Mouse (Mus musculus) brown adipose tissue, adult 24 weeks (tissue): Measurements from ENCODE around the gene Adcy5. TPM values are rescaled to one million over a fixed set of nuclear protein-coding genes. Genes with fewer than 3 reads are reported as not detected.

Source experiments
- H3K27ac ChIP-seq: fragments of 200-500 bp; replicated peaks from 2 replicates; pipeline ENCODE4 v1.5.1; 2012; ENCODE audit warnings: low read depth, mild to moderate bottlenecking, low read length
- H3K4me1 ChIP-seq: fragments of 200-500 bp; 2 replicates; pipeline ENCODE4 v1.6.1; 2012; ENCODE audit warnings: low read length, mixed read lengths; ENCODE audit not compliant: control insufficient read depth, insufficient read depth, insufficient read length
- H3K4me3 ChIP-seq: fragments of 200-500 bp; 2 replicates; pipeline ENCODE4 v1.5.1; 2012; ENCODE audit warnings: low read depth, mild to moderate bottlenecking, low read length, moderate library complexity; ENCODE audit not compliant: insufficient read depth
- polyA plus RNA-seq: library from polyadenylated mRNA; stranded (reverse); fragments of >200 nt; gene quantifications from 2 replicates; pipeline ENCODE4 v1.2.4, GENCODE M21; 2012; ENCODE audit not compliant: missing spikeins, insufficient read depth, insufficient read length

The Adcy5 gene
- polyA plus RNA-seq, 1 experiment, result 1.9 TPM

GRCm38 (mm10) chr16:35208796-35209195, 54.1 kb downstream of the Adcy5 start:
- Histone ChIP-seq H3K27ac (no peak overlapping the region), H3K4me1 (peaks cover 22% of the 10 kb centered on the region), H3K4me3 (no peak overlapping the region)

- H3K4me3 ChIP-seq, result no peak overlapping the region
- peaks cover 20% of the 10 kb centered on the region for H3K4me1 ChIP-seq
- H3K27ac ChIP-seq, result no peak overlapping the region
Observed at GRCm38 (mm10) chr16:35209753-35210152, 55.1 kb downstream of the Adcy5 start.

DNA sequence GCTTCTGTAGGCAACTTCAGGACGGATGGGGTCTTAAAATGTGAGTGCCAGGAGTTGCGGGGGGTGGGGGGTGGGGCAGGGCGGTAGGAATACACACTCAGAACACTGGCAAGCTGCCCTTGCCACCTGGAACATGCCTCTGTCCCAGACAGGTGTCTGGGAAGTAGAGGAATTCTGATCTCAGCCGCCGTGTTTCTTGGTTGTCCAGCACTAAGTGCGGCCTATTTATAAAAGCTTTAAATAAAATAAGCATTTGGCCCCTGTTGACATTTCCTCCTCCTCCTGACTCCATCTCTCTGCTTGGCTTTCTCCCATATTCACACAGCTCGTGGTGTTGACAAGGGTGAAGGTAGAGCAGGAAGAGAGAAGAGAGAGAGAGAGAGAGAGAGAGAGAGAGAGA, 60.4 kb downstream of the Adcy5 start:
- no peak overlapping the region for H3K4me3 ChIP-seq
- no peaks in the 10 kb centered on the region; the same call in 1 of the 2 replicates for H3K4me1 ChIP-seq
- no peak overlapping the region; the same call in 1 of the 2 replicates for H3K27ac ChIP-seq

GRCm38 (mm10) chr16:35215498-35215897, 60.8 kb downstream of the Adcy5 start:
- no peak overlapping the region; the same call in 1 of the 2 replicates for H3K27ac ChIP-seq
- H3K4me1 ChIP-seq, result no peaks in the 10 kb centered on the region; the same call in 1 of the 2 replicates
- no peak overlapping the region for H3K4me3 ChIP-seq

DNA sequence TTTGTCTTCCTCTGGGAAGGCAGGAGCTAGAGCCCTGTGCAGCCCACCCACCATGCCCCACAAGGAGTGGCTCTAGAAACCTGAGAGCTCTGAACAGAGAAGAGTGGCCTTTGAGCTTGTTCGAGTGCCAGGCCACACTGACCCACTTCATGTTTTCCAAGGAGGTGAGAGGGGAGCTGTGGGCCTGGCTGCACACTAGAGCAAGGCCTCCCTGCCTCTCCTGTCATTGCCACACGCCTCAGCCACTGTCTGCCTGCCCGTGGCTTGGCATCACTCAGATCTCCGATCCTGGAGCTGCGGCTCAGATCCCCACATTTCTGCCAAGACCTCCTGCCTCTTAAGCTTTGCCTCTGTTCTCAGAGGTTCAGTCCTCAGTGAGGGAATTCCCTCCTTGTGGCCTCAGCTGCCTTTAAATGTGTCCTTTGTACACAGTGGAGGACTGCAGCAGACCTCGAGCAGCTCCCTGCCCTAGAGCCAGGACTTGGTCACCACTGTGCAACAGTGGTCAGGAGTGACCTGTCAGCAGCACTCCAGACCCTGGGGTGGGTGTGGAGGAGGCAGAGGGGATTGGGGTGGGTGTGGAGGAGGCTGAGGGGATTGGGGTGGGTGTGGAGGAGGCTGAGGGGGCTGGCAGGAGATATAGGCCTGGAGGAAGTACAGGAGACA, 62.3 kb downstream of the Adcy5 start:
- Histone ChIP-seq H3K4me1 (no peaks in the 10 kb centered on the region; the same call in 1 of the 2 replicates), H3K27ac (no peak overlapping the region), H3K4me3 (no peak overlapping the region)

- H3K4me1 ChIP-seq, result no peaks in the 10 kb centered on the region; the same call in 1 of the 2 replicates
- no peak overlapping the region for H3K27ac ChIP-seq
- no peak overlapping the region for H3K4me3 ChIP-seq
Observed at GRCm38 (mm10) chr16:35220412-35220811, 65.7 kb downstream of the Adcy5 start.

- no peak overlapping the region for H3K4me3 ChIP-seq
- no peak overlapping the region for H3K27ac ChIP-seq
- no peaks in the 10 kb centered on the region; the same call in 1 of the 2 replicates for H3K4me1 ChIP-seq
Observed at GRCm38 (mm10) chr16:35221581-35221980, 66.9 kb downstream of the Adcy5 start.

DNA sequence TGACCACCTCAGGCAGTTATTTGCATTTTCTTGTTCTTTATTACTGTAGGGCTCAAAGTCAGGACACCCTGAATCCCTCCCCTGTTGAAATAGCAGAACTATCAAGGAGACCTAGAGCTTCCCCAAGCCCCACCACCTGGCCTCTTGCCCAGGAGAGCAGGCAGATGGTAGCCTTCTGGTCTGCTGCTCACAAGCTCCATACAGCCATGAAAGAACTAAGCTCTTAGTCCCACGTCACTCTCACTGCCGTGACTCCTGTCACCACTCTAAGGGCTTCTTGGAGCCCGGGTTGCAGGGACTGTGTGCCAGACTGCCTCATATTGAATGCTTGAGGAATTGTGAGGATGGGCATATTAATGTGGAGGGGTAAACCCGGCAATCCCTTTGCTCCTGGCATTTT, 69.3 kb downstream of the Adcy5 start:
- Histone ChIP-seq H3K27ac (no peak overlapping the region), H3K4me3 (no peak overlapping the region), H3K4me1 (no peaks in the 10 kb centered on the region)

DNA sequence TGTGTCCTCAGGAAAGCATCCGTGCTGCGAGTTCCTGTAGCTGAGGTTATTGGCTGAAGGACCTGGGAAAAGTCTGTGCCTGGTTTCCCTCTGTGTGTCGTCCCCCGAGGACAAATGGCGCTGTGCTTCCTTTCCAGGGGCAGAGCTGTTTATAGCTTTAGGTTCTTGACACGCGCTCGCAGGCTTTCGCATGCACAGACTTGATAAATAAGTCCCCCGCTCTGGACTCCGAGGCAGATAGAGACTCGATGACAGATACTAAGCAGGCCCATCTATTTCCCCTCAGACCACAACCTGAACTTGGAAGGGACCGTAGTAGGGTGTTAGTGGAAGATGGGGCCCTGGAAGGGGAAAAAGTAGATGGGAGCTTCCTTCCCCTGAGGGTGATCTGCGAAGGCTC, 70.0 kb downstream of the Adcy5 start:
- Histone ChIP-seq H3K27ac (no peak overlapping the region), H3K4me3 (no peak overlapping the region), H3K4me1 (no peaks in the 10 kb centered on the region)

- no peak overlapping the region for H3K27ac ChIP-seq
- no peak overlapping the region for H3K4me3 ChIP-seq
- H3K4me1 ChIP-seq, result peaks cover 6% of the 10 kb centered on the region; the same call in 1 of the 2 replicates
Observed at GRCm38 (mm10) chr16:35229582-35229981, 74.9 kb downstream of the Adcy5 start.

DNA sequence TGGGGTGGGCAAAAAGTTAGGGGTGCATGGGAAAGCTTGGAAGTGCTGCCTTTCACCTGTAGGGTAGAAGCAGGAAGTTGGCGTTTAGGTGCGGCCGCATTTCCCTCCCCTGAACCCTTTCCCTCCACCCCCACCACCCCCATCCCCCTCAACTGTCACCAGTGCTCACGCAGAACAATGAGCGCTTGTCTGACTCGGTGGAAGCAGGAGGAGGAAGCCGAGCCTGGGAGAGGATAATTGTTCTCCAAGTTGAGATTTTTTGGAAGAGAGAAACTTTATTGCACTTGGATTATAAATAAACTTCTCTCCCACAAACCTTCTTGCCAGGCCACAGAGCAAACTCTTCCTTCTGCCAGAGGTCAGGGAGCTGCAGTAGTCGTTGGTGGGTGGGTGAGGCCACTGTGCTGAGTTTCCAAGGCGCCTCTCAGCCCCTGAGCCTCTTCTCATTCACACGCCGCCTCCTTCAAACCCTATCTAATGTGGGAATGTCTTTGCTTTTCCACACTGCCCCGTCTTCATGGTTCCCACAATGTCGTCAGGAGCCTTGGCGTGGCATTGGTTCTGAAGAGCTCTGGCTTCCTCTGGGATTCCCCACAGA, 77.6 kb downstream of the Adcy5 start:
- no peak overlapping the region for H3K4me3 ChIP-seq
- peaks cover 6% of the 10 kb centered on the region; the same call in 1 of the 2 replicates for H3K4me1 ChIP-seq
- no peak overlapping the region for H3K27ac ChIP-seq

DNA sequence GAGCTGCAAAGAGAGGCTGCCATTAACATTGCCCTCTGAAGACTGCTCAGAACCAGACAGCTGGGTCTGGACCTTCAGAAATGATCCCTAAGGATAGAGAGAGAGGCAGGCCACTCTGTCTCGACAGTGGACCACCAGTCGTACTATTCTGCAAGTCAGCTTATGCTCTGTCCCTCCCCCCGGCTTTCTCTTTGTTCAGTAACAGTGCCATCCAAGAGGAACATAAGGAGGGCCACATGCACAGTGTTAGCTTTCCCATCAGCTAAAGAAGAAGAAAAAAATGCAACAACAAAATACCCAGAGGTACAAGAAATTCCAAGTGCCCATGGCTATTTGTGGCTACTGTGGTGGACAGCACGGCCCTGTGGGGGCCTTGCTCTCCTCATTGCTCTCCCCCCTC, 78.7 kb downstream of the Adcy5 start:
- no peak overlapping the region for H3K27ac ChIP-seq
- no peak overlapping the region for H3K4me3 ChIP-seq
- H3K4me1 ChIP-seq, result peaks cover 6% of the 10 kb centered on the region; the same call in 1 of the 2 replicates

- no peak overlapping the region for H3K4me3 ChIP-seq
- H3K27ac ChIP-seq, result no peak overlapping the region
- peaks cover 6% of the 10 kb centered on the region; the same call in 1 of the 2 replicates for H3K4me1 ChIP-seq
Observed at GRCm38 (mm10) chr16:35237091-35237490, 82.4 kb downstream of the Adcy5 start.

DNA sequence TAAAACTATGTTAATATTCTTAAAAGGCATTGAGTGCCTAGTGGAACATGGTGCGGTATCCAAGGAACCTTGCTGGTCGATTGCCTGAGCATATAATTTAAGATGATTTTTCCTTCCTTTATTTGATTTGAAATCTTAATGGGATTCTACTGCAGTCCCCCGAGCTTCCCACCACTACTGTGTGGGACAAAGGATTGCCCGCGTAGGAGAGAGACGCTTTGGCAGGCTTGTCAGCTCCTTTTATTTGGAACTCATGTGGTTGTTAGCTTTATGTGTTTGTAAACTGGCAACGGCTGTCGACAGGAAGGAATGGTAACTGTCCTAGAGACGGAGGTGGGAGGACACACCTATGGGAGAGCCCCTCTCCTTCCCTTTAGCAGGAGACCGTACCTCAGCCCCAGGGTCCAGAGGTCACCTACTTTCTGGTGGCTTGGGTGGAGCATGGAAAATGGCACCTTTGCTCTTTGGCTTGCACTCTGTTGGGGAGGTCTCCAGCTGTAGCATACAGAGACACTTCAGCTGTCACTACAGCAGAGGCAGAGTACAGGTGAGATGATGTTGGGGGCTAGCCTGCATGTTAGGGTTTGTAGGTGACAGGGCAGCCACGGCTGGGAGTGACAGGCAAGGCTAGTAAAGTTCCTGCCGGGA, 84.8 kb downstream of the Adcy5 start:
- Histone ChIP-seq H3K4me3 (no peak overlapping the region), H3K27ac (no peak overlapping the region), H3K4me1 (no peaks in the 10 kb centered on the region)

DNA sequence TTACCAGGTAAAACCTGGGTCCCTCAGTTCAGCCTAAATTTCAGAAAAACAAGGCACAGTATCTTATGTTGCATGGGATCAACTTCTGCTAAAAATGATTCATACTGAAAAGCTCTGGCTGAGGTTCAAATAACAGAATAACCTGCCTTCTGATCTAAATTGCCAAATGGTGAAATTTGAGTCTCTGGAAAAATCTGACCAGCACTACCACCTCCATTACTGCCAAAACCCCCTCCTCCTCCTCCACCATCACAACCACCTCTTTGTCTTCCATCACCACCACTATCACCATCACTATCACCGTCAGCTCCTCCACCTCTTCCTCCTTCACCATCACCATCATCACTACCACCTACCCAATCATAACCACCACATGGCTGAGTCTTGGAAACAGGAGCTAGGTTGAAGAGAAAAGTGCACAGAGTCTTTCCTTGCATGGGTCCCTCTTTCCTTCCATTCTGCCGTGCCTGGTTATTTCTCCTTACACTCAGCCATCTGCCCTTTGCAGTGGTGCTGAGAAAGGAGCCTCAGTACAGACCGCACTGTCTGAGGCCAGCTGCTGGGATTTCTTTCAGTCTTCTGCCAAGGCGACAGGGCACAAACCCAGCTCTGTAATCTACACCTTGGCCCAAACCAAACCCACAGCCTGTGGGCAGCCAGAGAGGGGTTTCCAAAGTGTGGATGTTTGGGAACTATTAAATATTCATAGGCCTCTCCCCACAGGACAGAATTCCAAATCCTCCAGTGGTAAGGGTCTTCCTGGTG, 85.5 kb downstream of the Adcy5 start:
- H3K27ac ChIP-seq, result no peak overlapping the region
- H3K4me1 ChIP-seq, result no peaks in the 10 kb centered on the region
- no peak overlapping the region for H3K4me3 ChIP-seq
